Mouse (Mus musculus): Measurements from ENCODE around the gene Syn3.

DNA sequence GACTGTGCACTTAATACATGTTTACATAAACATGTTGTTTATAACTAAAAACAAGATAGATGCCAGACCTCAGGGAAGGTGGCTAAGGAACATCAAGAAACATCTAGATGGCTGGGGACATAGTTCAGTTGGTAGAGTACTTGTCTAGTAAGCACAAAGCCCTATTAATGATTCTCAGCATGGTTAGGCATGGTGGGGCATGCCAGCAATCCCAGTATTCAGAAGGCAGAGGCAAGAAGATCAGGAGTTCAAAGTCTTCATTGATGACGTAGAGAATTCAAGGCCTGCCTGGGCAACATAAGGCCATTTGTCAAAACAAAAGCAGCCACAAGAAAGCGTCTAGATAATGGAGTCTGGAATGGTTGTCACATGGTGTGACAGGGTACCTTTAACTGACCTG is 441.0 kb downstream of the Syn3 start:
- TF ChIP-seq POLR2A (IDR thresholded peaks at IDR 0.05; ENCODE audit: borderline replicate concordance, insufficient read depth, low read length): no peak
- no peak for TF ChIP-seq CTCF (IDR thresholded peaks at IDR 0.05; ENCODE audit: borderline replicate concordance, insufficient read depth, low read depth, low read length)
